Mouse (Mus musculus) retina, embryonic 14.5 days (tissue): ENCODE data around the gene C1s1.
"Not testable (repeated sequence)": the region's sequence is repeated elsewhere in the genome, so short reads cannot be mapped to it uniquely, and the experiment has no call there.

Source experiments
- DNase-seq: peaks from one replicate; pipeline ENCODE4 v3.0.0-alpha.2; 2015; ENCODE audit warnings: low spot score

C1s1 gene

GRCm38 (mm10) chr6:124512355-124512836, 29.8 kb downstream of the C1s1 start, which contains the start of gene C1ra:
TSS of gene C1ra (plus strand) at chr6:124512405.
- peak; percentile 76 for DNase-seq

GRCm38 (mm10) chr6:124511936-124512335, 30.2 kb downstream of the C1s1 start:
- DNase-seq, result no peak

- DNase-seq, result not testable (repeated sequence)
These were observed 33.0 kb downstream of the C1s1 start for GRCm38 (mm10) chr6:124509192-124509591.

- DNase-seq, result no peak
These were observed 33.9 kb downstream of the C1s1 start for GRCm38 (mm10) chr6:124508292-124508691.

GRCm38 (mm10) chr6:124506991-124507390, 35.2 kb downstream of the C1s1 start:
- DNase-seq, result no peak

GRCm38 (mm10) chr6:124505028-124505427, 37.1 kb downstream of the C1s1 start:
- no peak for DNase-seq

- no peak for DNase-seq
These were observed 40.1 kb downstream of the C1s1 start for GRCm38 (mm10) chr6:124502021-124502420.

- no peak for DNase-seq
These were observed 40.7 kb downstream of the C1s1 start for GRCm38 (mm10) chr6:124501473-124501872.

GRCm38 (mm10) chr6:124499914-124500566, 42.1 kb downstream of the C1s1 start:
- no peak for DNase-seq

- no peak for DNase-seq
These were observed 46.1 kb downstream of the C1s1 start for GRCm38 (mm10) chr6:124496054-124496453.

- DNase-seq, result no peak
These were observed 48.3 kb downstream of the C1s1 start for GRCm38 (mm10) chr6:124493886-124494285.

GRCm38 (mm10) chr6:124492842-124493561, 49.2 kb downstream of the C1s1 start, which contains the start of gene C1rl:
TSS of gene C1rl (plus strand) at chr6:124493113.
- peak; percentile 85 for DNase-seq

GRCm38 (mm10) chr6:124491427-124491826, 50.7 kb downstream of the C1s1 start:
- no peak for DNase-seq

GRCm38 (mm10) chr6:124488952-124489351, 53.2 kb downstream of the C1s1 start:
- DNase-seq, result no peak

- DNase-seq, result no peak
These were observed 54.6 kb downstream of the C1s1 start for GRCm38 (mm10) chr6:124487509-124487908.

GRCm38 (mm10) chr6:124485414-124486144, 56.6 kb downstream of the C1s1 start:
- DNase-seq, result peak; percentile 71

GRCm38 (mm10) chr6:124484851-124485250, 57.3 kb downstream of the C1s1 start:
- DNase-seq, result no peak

- not testable (repeated sequence) for DNase-seq
These were observed 58.3 kb downstream of the C1s1 start for GRCm38 (mm10) chr6:124483831-124484230.

- DNase-seq, result peak; percentile 78
These were observed 60.6 kb downstream of the C1s1 start for GRCm38 (mm10) chr6:124481571-124481970.
